ENCODE assay signal across 7 mouse cellular contexts in genomic region chr10:80656130-80656862, GRCm38 (mm10). TPM values are rescaled to one million over a fixed set of nuclear protein-coding genes. Genes with fewer than 3 reads are reported as not detected.
DNase-seq lines count a peak whose midpoint lies in the region; ATAC-seq lines count a peak whose summit lies in the region.

No protein-coding gene starts in this region.

- H3K9ac ChIP-seq in embryonic facial prominence, embryonic 11.5 days (replicated peaks; ENCODE audit: low read length): peak overlapping the region; percentile 96
- peak overlapping the region; percentile 92 for H3K9ac ChIP-seq in limb, embryonic 11.5 days (ENCODE audit: low read length)
- peak overlapping the region; percentile 97 for H3K9ac ChIP-seq in midbrain, embryonic 14.5 days (replicated peaks; ENCODE audit: low read length)

- under 1% methylated on average over 70 of the region's 72 CpGs for WGBS in embryonic facial prominence, embryonic 11.5 days
- WGBS in limb, embryonic 11.5 days: under 1% methylated on average over 60 of the region's 72 CpGs
- WGBS in midbrain, embryonic 14.5 days: 2% methylated on average over 68 of the region's 72 CpGs

- H3K4me3 ChIP-seq in embryonic facial prominence, embryonic 11.5 days (ENCODE audit: low read depth, low read length): peak overlapping the region; percentile 93
- peak overlapping the region; percentile 82 for H3K4me3 ChIP-seq in limb, embryonic 11.5 days (ENCODE audit: low read depth, low read length)
- peak overlapping the region; percentile 85 for H3K4me3 ChIP-seq in midbrain, embryonic 14.5 days (replicated peaks; ENCODE audit: low read depth, low read length)

- H3K9me3 ChIP-seq in embryonic facial prominence, embryonic 11.5 days (replicated peaks; ENCODE audit: control insufficient read depth, low read length): no peaks in the 10 kb centered on the region
- H3K9me3 ChIP-seq in limb, embryonic 11.5 days (ENCODE audit: control insufficient read depth, low read length): no peaks in the 10 kb centered on the region
- H3K9me3 ChIP-seq in midbrain, embryonic 14.5 days (ENCODE audit: control insufficient read depth, low read length): no peaks in the 10 kb centered on the region

- peaks cover 2% of the 10 kb centered on the region; the same call in 1 of the 2 replicates for H3K4me1 ChIP-seq in embryonic facial prominence, embryonic 11.5 days (ENCODE audit: control insufficient read depth, insufficient read depth, low read length)
- peaks cover 9% of the 10 kb centered on the region for H3K4me1 ChIP-seq in limb, embryonic 11.5 days (ENCODE audit: control insufficient read depth, insufficient read depth, low read length)
- H3K4me1 ChIP-seq in midbrain, embryonic 14.5 days (ENCODE audit: control insufficient read depth, insufficient read depth, low read length): peaks cover 20% of the 10 kb centered on the region

- no peaks in the 10 kb centered on the region for H3K27me3 ChIP-seq in embryonic facial prominence, embryonic 11.5 days (ENCODE audit: control insufficient read depth, insufficient read depth, low read length)
- no peaks in the 10 kb centered on the region for H3K27me3 ChIP-seq in limb, embryonic 11.5 days (ENCODE audit: control insufficient read depth, insufficient read depth, low read length)
- H3K27me3 ChIP-seq in midbrain, embryonic 14.5 days (ENCODE audit: control insufficient read depth, insufficient read depth, low read length): no peaks in the 10 kb centered on the region

- ATAC-seq in embryonic facial prominence, embryonic 11.5 days (replicated peaks; ENCODE audit: insufficient number of reproducible peaks, low FRiP score, low TSS enrichment, low read depth): peak; percentile 63
- peak; percentile 78 for ATAC-seq in limb, embryonic 11.5 days (ENCODE audit: insufficient number of reproducible peaks, low FRiP score, low TSS enrichment, low read depth)
- peak; percentile 89 for ATAC-seq in midbrain, embryonic 14.5 days (ENCODE audit: low FRiP score, low TSS enrichment)

- peak overlapping the region; percentile 88 for H3K4me2 ChIP-seq in embryonic facial prominence, embryonic 11.5 days (ENCODE audit: low read depth, low read length)
- peak overlapping the region; percentile 90 for H3K4me2 ChIP-seq in limb, embryonic 11.5 days (ENCODE audit: low read depth, severe bottlenecking)
- H3K4me2 ChIP-seq in midbrain, embryonic 14.5 days (ENCODE audit: low read length): peak overlapping the region; percentile 88

- peak overlapping the region; percentile 83 for H3K27ac ChIP-seq in embryonic facial prominence, embryonic 11.5 days (replicated peaks; ENCODE audit: low read depth, low read length)
- peak overlapping the region; percentile 62; the same call in 1 of the 2 replicates for H3K27ac ChIP-seq in limb, embryonic 11.5 days (replicated peaks; ENCODE audit: low read depth, low read length)
- H3K27ac ChIP-seq in midbrain, embryonic 14.5 days (replicated peaks; ENCODE audit: low read depth, low read length): peak overlapping the region; percentile 88

- DNase-seq in adrenal gland, postnatal 14 days: peak; percentile 99
- DNase-seq in embryonic facial prominence, embryonic 11.5 days (ENCODE audit: low spot score): peak; percentile 100
- DNase-seq in heart, adult 11 months: peak; percentile 100
- peak; percentile 95 for DNase-seq in kidney, adult 18-20 months
- peak; percentile 99 for DNase-seq in limb, embryonic 11.5 days (ENCODE audit: low spot score)
- peak; percentile 99 for DNase-seq in midbrain, embryonic 14.5 days
- peak; percentile 90 to 99 for DNase-seq in spleen, adult 18-20 months

- H3K36me3 ChIP-seq in embryonic facial prominence, embryonic 11.5 days (replicated peaks; ENCODE audit: control insufficient read depth, insufficient read depth, low read depth, low read length): no peaks in the 10 kb centered on the region
- H3K36me3 ChIP-seq in limb, embryonic 11.5 days (ENCODE audit: control insufficient read depth, insufficient read depth, low read length): no peaks in the 10 kb centered on the region
- H3K36me3 ChIP-seq in midbrain, embryonic 14.5 days (ENCODE audit: control insufficient read depth, insufficient read depth, low read length): no peaks in the 10 kb centered on the region

RNA-seq across cellular contexts. Expression of gene Btbd2, which starts 0.6 kb away (rescaled TPM):
- 53.5 and 58.0 TPM in 2 replicates for total RNA-seq in adrenal gland, postnatal 14 days (2021)
- polyA plus RNA-seq in embryonic facial prominence, embryonic 11.5 days (2014; fragmentation: Nextera tagmentation; extraction: Ambion mirVana): 53.5 and 56.3 TPM in 2 replicates
- polyA plus RNA-seq in limb, embryonic 11.5 days (2014; fragmentation: Nextera tagmentation; extraction: Ambion mirVana): 67.4 and 67.9 TPM in 2 replicates
- 80.1 and 88.8 TPM in 2 replicates for polyA plus RNA-seq in midbrain, embryonic 14.5 days (2014; fragmentation: Nextera tagmentation; extraction: Ambion mirVana)

RNA-seq across cellular contexts. Expression of gene Mknk2, which starts 21.6 kb away (rescaled TPM):
- 224 and 226 TPM in 2 replicates for total RNA-seq in adrenal gland, postnatal 14 days (2021)
- 63.7 and 67.0 TPM in 2 replicates for polyA plus RNA-seq in embryonic facial prominence, embryonic 11.5 days (2014; fragmentation: Nextera tagmentation; extraction: Ambion mirVana)
- 95.3 and 98.5 TPM in 2 replicates for polyA plus RNA-seq in limb, embryonic 11.5 days (2014; fragmentation: Nextera tagmentation; extraction: Ambion mirVana)
- polyA plus RNA-seq in midbrain, embryonic 14.5 days (2014; fragmentation: Nextera tagmentation; extraction: Ambion mirVana): 46.7 and 54.2 TPM in 2 replicates

RNA-seq across cellular contexts. Expression of gene Csnk1g2, which starts 33.7 kb away (rescaled TPM):
- 105 and 108 TPM in 2 replicates for total RNA-seq in adrenal gland, postnatal 14 days (2021)
- polyA plus RNA-seq in embryonic facial prominence, embryonic 11.5 days (2014; fragmentation: Nextera tagmentation; extraction: Ambion mirVana): 93.4 and 97.9 TPM in 2 replicates
- 126 and 152 TPM in 2 replicates for polyA plus RNA-seq in limb, embryonic 11.5 days (2014; fragmentation: Nextera tagmentation; extraction: Ambion mirVana)
- polyA plus RNA-seq in midbrain, embryonic 14.5 days (2014; fragmentation: Nextera tagmentation; extraction: Ambion mirVana): 74.1 and 98.5 TPM in 2 replicates

RNA-seq across cellular contexts. Expression of gene Mob3a, which starts 45.5 kb away (rescaled TPM):
- total RNA-seq in adrenal gland, postnatal 14 days (2021): 12.8 and 24.1 TPM in 2 replicates
- 42.3 and 45.0 TPM in 2 replicates for polyA plus RNA-seq in embryonic facial prominence, embryonic 11.5 days (2014; fragmentation: Nextera tagmentation; extraction: Ambion mirVana)
- 44.0 and 48.6 TPM in 2 replicates for polyA plus RNA-seq in limb, embryonic 11.5 days (2014; fragmentation: Nextera tagmentation; extraction: Ambion mirVana)
- polyA plus RNA-seq in midbrain, embryonic 14.5 days (2014; fragmentation: Nextera tagmentation; extraction: Ambion mirVana): 45.2 and 47.3 TPM in 2 replicates

RNA-seq across cellular contexts. Expression of gene Izumo4, which starts 45.7 kb away (rescaled TPM):
- 12.1 and 12.6 TPM in 2 replicates for total RNA-seq in adrenal gland, postnatal 14 days (2021)
- 4.8 and 7.6 TPM in 2 replicates for polyA plus RNA-seq in embryonic facial prominence, embryonic 11.5 days (2014; fragmentation: Nextera tagmentation; extraction: Ambion mirVana)
- 4.8 and 5.0 TPM in 2 replicates for polyA plus RNA-seq in limb, embryonic 11.5 days (2014; fragmentation: Nextera tagmentation; extraction: Ambion mirVana)
- polyA plus RNA-seq in midbrain, embryonic 14.5 days (2014; fragmentation: Nextera tagmentation; extraction: Ambion mirVana): 22.4 and 25.1 TPM in 2 replicates

Comparison
In these comparisons a context has a peak if more than half of its experiments do, and no peak if none do; other contexts are left out.
1. Peak in every context shown above with its lines: DNase-seq, ATAC-seq, H3K4me3 ChIP-seq and H3K27ac ChIP-seq.